Mouse (Mus musculus): ENCODE results near the gene Nupl1.

- TF ChIP-seq CTCF (IDR thresholded peaks at IDR 0.05; ENCODE audit: low read depth) (no peak), EP300 (optimal IDR thresholded peaks at IDR 0.05) (no peak)
These were observed 80.2 kb downstream of the Nupl1 start for GRCm38 (mm10) chr14:60170845-60171610.

All from stomach, postnatal 0 days (tissue).